Mouse (Mus musculus) kidney, adult 2 months (tissue): ENCODE measurements around the gene Gm10718.
"Not testable (repeated sequence)": the region's sequence is repeated elsewhere in the genome, so short reads cannot be mapped to it uniquely, and the experiment has no call there.

Experiments
- CTCF ChIP-seq: fragments of 200-500 bp; conservative IDR thresholded peaks from 2 replicates; pipeline ENCODE4 v1.5.1; 2011; ENCODE audit warnings: low read depth, mild to moderate bottlenecking, control low read depth, low read length, moderate library complexity, mixed read lengths; ENCODE audit not compliant: insufficient read depth, insufficient read length
- POLR2A ChIP-seq: fragments of 200-500 bp; IDR thresholded peaks from one replicate; pipeline ENCODE4 v1.6.1; 2011; ENCODE audit warnings: low read depth, low read length, control low read depth

GRCm38 (mm10) chr9:3017108-3017507 is 6.2 kb upstream of the Gm10718 start, which contains the start of gene Gm10719:
- TF ChIP-seq CTCF, POLR2A: not testable (repeated sequence)
